Comparison of ENCODE assay signal across 7 mouse cellular contexts in genomic region chr8:15519896-15520295, GRCm38 (mm10).
DNase-seq lines count a peak whose midpoint lies in the region; TF ChIP-seq lines count a peak whose summit lies in the region.
"Not testable (repeated sequence)": the region's sequence is repeated elsewhere in the genome, so short reads cannot be mapped to it uniquely, and the experiment has no call there.

No protein-coding gene starts in this region.

- WGBS in thymus, adult 2 months, result 65% methylated on average over 19 of the region's 19 CpGs

- not testable (repeated sequence) for H3K4me1 ChIP-seq in thymus, adult 2 months (replicated peaks; ENCODE audit: control insufficient read depth, insufficient read depth, low read length)

- not testable (repeated sequence) for H3K27me3 ChIP-seq in thymus, adult 2 months (ENCODE audit: control insufficient read depth, insufficient read depth, low read length)

- not testable (repeated sequence) for H3K36me3 ChIP-seq in thymus, adult 2 months (ENCODE audit: control insufficient read depth, insufficient read depth, low read length)

- TF ChIP-seq POLR2A in thymus, adult 2 months (IDR thresholded peaks at IDR 0.05; ENCODE audit: control insufficient read depth, extremely low read depth, insufficient read depth, low read length, poor library complexity), result not testable (repeated sequence)

- not testable (repeated sequence) for H3K4me3 ChIP-seq in thymus, adult 2 months (ENCODE audit: control insufficient read depth, insufficient read depth, low read length)

- TF ChIP-seq CTCF in thymus, adult 2 months (IDR thresholded peaks at IDR 0.05; ENCODE audit: borderline replicate concordance, control insufficient read depth, extremely low read depth, insufficient read depth, low read length, poor library complexity), result not testable (repeated sequence)

- DNase-seq in cerebellum, adult 11-12 months, result peak; percentile 67
- peak; percentile 61 to 68 for DNase-seq in gastrocnemius, adult 8-10 months (ENCODE audit: low spot score in 2 of 2)
- DNase-seq in heart, postnatal 4 days, result peak; percentile 24
- DNase-seq in layer of hippocampus, adult 9-10 months (ENCODE audit: low spot score), result peak; percentile 88
- peak; percentile 5 to 57 for DNase-seq in lung, adult 18-20 months
- peak; percentile 74 for DNase-seq in ovary, postnatal 36 days (ENCODE audit: low spot score)
- DNase-seq in thymus, adult 2 months, result peak; percentile 47

- H3K27ac ChIP-seq in thymus, adult 2 months (ENCODE audit: control insufficient read depth, insufficient read depth, low read length), result not testable (repeated sequence)

Comparison
In these comparisons a context has a peak if more than half of its experiments do, and no peak if none do; other contexts are left out.
1. DNase-seq: peak in every context shown above with its lines; median percentile 88 in layer of hippocampus, adult 9-10 months; 74 in ovary, postnatal 36 days; 67 in cerebellum, adult 11-12 months; 64 in gastrocnemius, adult 8-10 months; 47 in thymus, adult 2 months; 31 in lung, adult 18-20 months; 24 in heart, postnatal 4 days.